Mouse (Mus musculus) megakaryocyte progenitor cell, adult 5-6 weeks (primary cell): ENCODE measurements around the gene Npat. TPM values are rescaled to one million over a fixed set of nuclear protein-coding genes. Genes with fewer than 3 reads are reported as not detected.
A peak's percentile ranks its signal among the peaks of the same experiment; 100 is the strongest.

Source experiments
- ATAC-seq: replicated peaks from 2 replicates; pipeline ENCODE4 v1.8.0; 2016; ENCODE audit warnings: mild to moderate bottlenecking, moderate TSS enrichment, inconsistent platforms; ENCODE audit not compliant: poor library complexity
- total RNA-seq, 2 experiments: library from RNA; stranded (forward) in 1 of 2; stranded (reverse) in 1 of 2; fragments of 157-497, 149-512 nt in 1 of 2; fragments of 200-1000 nt in 1 of 2; gene quantifications; 2 replicates each; pipeline versions ENCODE4 v1.2.3 to v1.2.4; 2015 to 2017

Gene Npat
- total RNA-seq, 2 experiments from 2014 or later = 19.7 to 35.7 TPM

DNA sequence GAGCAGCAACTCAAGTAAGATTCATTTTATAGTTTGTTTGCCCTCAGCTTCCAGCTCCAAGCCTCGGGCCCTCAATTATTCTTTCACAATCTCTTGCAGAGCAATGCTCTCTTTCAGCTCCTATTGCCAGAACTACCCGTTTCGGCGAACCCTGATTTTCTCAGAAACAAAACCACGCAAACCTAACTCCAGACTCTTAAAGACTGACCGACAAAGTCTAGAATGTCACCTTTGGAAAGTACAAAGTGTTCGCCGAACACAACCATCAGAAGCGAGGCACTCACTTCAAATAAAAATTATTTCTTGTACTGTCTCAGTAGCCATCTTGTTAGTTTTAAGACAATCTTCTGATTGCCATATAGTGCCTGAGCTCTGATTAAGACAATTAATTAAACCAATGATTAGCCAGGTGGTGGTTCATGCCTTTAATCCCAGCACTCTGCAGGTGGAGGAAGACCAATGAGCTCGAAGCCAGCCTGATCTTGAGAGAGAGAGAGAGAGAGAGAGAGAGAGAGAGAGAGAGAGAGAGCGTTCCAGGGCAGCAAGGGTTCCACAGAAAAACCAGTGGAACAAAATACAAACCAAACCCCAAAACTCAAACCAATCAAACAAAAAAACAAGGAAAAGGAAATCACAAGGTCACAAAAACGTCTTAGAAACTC is 72.6 kb downstream of the Npat start:
- no peak for ATAC-seq

DNA sequence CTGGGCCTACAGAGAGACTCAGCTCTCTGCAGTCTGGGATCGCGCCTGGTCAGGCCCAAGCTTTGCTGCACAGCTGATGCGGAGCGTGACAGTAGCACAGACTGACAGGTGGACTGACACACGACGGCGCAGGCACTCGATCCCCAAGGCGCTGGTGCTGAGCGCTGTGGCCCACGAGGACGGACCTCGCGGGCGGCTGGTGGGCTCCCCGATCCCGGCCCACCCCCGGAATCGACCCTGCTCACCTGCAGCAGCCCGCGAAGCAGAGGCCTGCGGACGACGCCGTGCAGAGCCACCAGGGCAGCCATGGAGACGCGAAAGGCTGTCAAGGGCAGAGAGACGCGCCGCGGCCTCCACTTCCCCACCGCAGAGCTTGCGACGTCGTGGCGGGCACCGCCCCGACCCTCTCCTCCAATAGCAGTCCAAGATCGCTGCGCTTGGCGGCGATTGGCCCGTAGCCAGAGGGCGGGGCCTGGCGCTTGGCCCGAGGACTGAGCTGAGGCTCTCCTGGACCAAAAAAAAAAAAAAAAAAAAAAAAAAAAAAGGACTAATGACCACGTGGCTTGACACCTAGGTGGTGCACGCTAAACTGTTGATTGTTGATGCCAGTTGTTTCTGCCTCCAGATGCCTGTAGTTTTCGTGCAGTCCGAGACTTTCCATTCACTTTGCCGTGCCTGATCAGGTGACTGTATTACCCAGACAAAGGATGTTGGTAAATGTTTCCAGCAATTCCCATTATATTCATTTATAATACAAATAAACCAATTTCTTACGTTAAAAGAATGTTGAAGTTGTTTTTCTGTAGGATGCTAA is 73.3 kb downstream of the Npat start, which contains the start of gene Acat1:
Gene Acat1 (minus strand): TSS at position 415 of the 814 bp plus-strand sequence.
- peak; percentile 99 for ATAC-seq

DNA sequence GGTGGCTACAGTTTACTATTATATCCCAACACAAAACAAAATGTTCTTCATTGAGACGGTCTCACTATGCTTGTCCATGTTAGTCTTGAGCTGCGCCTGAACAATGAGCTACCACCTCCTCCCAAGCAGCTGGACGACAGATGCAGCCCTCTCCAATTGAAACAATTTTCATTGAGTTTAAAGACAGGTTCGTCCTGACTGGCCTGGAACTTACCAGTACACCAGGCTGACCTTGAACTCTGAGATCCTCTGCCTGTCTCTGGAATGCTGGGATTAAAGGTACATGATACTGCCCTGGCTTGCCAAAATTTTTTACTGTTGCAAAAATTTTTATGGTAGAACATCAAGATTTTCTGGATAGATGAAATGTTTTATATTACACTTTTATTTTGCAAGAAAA is 77.4 kb downstream of the Npat start:
- ATAC-seq = no peak

DNA sequence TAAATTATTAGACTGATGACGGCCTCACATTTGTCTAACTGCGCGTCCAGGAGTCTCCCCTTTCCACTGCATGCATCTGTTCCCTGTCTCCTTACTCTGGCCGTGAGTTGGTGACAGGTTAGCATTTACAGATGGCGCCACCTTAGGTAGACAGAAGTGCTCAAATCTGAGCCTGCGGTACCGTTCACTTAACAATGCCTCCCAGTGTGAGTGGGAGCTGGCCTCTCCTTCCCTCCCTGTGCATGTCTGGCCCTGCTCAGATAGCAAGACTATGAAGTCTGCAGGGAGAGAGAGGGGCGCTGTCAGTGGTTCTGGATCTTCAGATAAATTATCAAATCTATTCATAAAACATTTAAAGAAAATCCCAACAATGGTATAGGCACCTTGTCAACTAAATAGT is 78.4 kb downstream of the Npat start:
- no peak for ATAC-seq

Other genes with a start within 250 kb of the Npat start
- gene Exph5, start 235.4 kb upstream of the Npat start, total RNA-seq (2015) = 0.07 TPM in 1 of 2 replicates, not detected in the other
- gene Exph5, start 235.4 kb upstream of the Npat start, total RNA-seq (2017) = 0.03 TPM in 1 of 2 replicates, not detected in the other
- gene Kdelc2, start 153.0 kb upstream of the Npat start, total RNA-seq (2015) = 6.9 and 8.1 TPM in 2 replicates
- gene Kdelc2, start 153.0 kb upstream of the Npat start, total RNA-seq (2017) = 10.5 and 12.4 TPM in 2 replicates
- gene 4930550C14Rik, start 134.7 kb upstream of the Npat start, total RNA-seq (2015) = 0.32 and 0.44 TPM in 2 replicates
- gene 4930550C14Rik, start 134.7 kb upstream of the Npat start, total RNA-seq (2017) = 0.50 TPM in 1 of 2 replicates, not detected in the other
- 32.2 and 42.4 TPM in 2 replicates for gene Atm, start 307 bp upstream of the Npat start, total RNA-seq (2015)
- 33.6 and 54.9 TPM in 2 replicates for gene Atm, start 307 bp upstream of the Npat start, total RNA-seq (2017)
- 83.7 and 109 TPM in 2 replicates for gene Acat1, start 73.3 kb downstream of the Npat start, total RNA-seq (2015)
- gene Acat1, start 73.3 kb downstream of the Npat start, total RNA-seq (2017) = 64.5 and 64.7 TPM in 2 replicates
- gene Cul5, start 133.0 kb downstream of the Npat start, total RNA-seq (2015) = 26.4 and 28.2 TPM in 2 replicates
- gene Cul5, start 133.0 kb downstream of the Npat start, total RNA-seq (2017) = 48.9 and 55.3 TPM in 2 replicates
- gene Rab39, start 169.2 kb downstream of the Npat start, total RNA-seq (2015) = 0.64 TPM in 1 of 2 replicates, not detected in the other
- gene Rab39, start 169.2 kb downstream of the Npat start, total RNA-seq (2017) = 0.17 and 0.21 TPM in 2 replicates
- 0.71 and 2.3 TPM in 2 replicates for gene Slc35f2, start 234.5 kb downstream of the Npat start, total RNA-seq (2015)
- gene Slc35f2, start 234.5 kb downstream of the Npat start, total RNA-seq (2017) = 1.5 and 2.5 TPM in 2 replicates